Mouse (Mus musculus): ENCODE measurements around the gene Metap1.

The Metap1 gene

DNA sequence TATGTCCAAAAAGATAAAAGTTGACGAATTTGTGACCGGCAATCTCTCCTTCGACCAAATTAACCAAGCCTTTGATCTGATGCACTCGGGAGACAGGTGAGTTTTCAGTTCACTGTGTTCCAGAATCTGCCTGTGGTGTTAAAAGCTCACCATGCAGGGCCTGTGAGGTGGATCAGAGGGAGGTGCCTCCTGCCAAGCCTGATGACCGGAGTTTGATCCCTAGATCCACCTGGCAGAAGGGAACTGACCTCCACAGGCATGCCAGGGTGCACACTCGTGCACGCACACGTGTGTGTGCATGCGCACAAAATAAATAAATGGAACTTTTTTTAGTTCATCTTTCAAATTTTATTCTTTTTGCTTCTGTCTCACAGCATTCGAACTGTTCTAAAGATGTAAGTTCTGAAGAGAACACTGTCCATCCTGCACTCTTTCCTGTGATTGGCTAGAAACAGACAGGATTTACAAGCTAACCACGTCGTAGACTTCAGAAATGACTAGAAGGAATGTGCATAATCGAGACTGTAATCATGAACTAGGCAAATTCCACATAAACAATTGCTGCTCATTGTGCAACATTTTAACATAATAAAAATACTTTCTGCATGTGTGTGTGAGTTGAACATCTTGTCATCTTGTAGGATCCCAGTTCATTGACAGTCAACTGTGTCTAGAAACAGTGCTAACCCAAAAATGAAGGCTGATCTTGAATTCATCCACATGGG, 34.4 kb downstream of the Metap1 start:
- in situ Hi-C loops (cut with MboI; ENCODE audit: low sequenced_read_pairs) = no loop called here

DNA sequence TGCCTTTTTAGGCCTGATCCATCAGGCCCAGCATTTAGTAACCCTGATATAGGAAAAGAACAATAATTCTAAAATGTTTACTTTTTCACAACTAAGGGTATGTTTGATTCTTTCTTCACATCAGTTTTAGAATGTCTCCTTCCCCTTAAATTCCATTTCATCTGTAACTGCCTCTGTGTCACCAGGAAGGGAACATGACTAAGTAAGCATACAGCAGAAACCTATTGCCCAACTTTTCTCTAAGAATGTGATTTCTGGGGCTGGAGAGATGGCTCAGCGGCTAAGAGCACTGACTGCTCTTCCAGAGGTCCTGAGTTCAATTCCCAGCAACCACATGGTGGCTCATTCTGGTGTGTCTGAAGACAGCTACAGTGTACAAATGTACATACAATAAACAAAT, 35.1 kb downstream of the Metap1 start:
- in situ Hi-C loops (cut with MboI; ENCODE audit: low sequenced_read_pairs) = no loop called here

DNA sequence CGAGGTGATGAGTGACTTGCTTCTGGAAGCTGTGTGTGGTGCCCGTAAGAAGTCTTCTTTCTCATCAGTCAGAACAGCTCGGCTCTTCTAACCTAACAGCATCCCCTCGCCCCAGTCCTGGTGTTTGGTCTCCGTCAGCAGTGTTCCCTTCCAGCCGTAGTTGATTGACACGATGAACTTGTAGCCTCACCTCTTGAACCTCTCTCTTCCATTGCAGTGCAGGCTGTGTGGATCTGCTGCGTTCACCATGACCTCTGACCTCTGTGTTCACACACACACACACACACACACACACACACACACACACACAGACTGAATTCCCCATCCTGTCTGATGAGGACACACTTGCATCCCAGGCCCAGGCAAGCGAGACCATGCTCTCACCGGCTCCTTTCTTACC, 37.1 kb downstream of the Metap1 start:
- in situ Hi-C loops (cut with MboI; ENCODE audit: low sequenced_read_pairs) = no loop called here

DNA sequence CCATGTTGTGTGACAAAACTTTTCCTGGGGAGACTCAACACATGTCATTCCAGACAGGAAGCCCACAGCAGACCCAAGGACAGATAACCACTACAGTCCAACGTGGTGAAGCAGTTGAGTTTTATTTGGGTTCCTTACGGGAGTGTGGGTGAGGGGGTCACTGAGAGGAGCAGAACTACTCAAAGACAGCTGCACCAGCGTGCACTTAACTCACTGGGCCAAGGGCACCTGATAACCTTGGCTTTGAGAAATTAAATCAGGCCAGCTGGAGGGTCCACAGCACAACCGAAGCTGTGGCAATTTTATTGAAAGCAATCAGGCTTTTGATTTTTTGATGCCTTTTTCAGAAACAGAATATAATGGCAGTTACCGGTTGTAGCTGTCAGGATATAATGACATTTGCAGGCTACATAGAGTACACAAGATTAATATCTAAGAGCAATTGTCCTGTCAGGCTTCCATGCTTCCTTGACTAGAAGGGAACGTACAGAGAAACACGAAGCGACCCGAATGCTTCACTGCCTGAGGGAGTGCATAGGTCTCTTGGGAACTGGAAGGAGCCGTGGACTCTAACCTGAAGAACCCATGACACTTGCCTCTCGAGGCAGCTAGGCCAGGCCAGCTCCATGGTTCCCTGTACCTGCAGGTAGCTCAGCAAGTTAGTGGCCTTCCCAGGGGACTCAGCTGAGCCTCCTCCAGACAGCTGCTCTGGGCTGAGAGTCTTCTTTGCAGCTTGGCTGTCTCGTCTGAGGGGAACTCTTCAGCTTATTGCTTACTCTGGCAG, 41.0 kb downstream of the Metap1 start:
- in situ Hi-C loops (cut with MboI; ENCODE audit: low sequenced_read_pairs) = loop anchor here (25.0 kb wide), 1 partner anchor 661 kb away; no protein-coding TSS in a partner anchor

DNA sequence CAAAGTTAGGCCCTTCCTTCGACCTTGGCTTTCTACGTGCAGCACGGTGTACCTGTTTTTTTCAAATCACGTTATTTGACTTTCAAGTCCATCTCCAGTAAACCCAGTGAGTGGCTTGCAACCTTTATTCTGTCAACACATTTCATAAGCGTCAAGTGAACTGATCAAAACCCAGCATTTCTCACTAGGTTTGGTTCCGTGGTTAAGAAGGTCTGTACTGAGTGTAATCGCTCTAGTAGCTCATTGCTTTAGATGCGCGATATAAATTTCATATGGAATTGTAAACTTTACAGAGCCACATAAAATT, 45.9 kb downstream of the Metap1 start:
- in situ Hi-C loops (cut with MboI; ENCODE audit: low sequenced_read_pairs) = loop anchor here (25.0 kb wide), 1 partner anchor 656 kb away; no protein-coding TSS in a partner anchor

DNA sequence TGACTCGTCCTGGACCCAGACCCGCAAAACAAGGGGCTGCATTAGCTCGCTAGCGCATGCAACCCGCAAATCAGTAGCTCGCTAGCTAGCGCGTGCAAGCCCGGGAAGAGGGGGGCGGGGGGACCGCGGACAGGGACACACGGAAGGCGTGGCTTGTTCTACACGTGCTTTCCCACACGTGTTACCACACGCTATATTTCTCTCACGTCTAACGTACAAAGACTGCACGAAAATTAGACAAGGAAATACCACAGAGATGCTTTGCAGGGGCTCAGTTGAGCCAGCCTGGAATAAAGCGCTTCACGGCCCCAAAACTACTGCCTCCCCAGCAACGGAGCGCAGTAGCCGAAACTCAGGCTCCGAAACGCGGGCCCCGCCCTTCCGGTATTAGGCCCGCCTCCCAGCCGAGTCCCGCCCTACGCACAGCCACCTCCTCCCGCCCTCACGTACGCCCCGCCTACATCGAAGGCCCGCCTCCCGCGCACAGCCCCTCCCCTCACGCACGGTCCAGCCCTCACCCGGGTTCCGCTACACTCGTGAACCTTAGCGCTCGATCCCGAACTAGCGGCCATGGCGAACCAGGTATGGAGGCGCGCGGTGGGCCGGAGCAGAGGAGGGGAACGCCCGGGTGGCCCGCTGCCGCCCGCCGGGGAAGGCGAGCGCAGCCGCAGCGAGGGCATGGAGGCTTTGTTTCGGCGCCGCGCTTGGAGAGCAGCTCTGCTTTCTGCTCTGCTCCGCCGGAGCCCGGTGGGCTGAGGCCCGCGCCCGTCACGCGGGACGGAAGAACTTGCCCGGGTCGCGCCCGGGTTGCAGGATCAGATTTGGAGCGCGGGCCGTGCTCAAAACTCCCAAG, 46.5 kb downstream of the Metap1 start, which contains the start of gene Adh5:
Gene Adh5, plus strand, starts transcription at position 482 of the 853 bp plus-strand sequence.
- in situ Hi-C loops (cut with MboI; ENCODE audit: low sequenced_read_pairs) = loop anchor here (25.0 kb wide), 1 partner anchor 656 kb away; no protein-coding TSS in a partner anchor

DNA sequence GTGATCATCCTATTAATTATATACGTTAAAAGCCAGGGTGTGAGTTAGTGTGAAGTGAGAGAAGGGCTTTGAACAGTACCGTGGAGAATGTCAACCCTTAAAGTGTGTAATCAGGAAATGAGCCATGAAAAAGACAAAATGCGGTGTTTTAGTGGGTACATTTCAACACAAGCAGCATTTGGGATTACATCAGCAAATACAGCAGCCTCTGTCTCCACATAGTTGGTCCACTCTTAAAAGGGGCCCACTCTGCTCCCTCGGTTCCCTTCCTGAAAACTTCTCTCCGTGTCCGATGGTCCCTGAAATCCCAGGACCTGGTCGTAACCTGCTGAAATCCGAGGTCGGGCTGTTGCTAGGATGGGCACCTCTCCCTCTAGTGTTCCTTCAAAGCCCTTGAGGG, 47.1 kb downstream of the Metap1 start:
- in situ Hi-C loops (cut with MboI; ENCODE audit: low sequenced_read_pairs) = loop anchor here (25.0 kb wide), 1 partner anchor 655 kb away; no protein-coding TSS in a partner anchor

DNA sequence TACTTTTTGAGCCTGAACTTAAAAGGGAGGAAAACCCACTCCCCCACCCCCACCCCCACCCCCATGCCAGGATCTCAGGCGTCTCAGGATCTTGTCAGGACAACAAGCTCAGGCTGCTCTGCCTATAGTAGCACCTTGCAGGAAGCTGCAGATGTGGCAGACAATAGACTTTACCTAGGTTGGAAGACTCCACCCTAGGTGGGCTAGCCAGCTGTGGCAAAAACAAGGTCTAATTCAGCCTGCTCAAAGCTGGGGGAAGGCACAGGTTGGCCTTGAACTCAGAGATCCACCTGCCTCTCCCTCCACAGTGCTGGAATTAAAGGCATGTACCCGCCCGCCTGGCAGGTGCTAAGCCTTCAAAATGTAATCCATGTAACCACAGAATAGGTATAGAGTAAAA, 50.6 kb downstream of the Metap1 start:
- in situ Hi-C loops (cut with MboI; ENCODE audit: low sequenced_read_pairs) = loop anchor here (25.0 kb wide), 1 partner anchor 651 kb away; no protein-coding TSS in a partner anchor

DNA sequence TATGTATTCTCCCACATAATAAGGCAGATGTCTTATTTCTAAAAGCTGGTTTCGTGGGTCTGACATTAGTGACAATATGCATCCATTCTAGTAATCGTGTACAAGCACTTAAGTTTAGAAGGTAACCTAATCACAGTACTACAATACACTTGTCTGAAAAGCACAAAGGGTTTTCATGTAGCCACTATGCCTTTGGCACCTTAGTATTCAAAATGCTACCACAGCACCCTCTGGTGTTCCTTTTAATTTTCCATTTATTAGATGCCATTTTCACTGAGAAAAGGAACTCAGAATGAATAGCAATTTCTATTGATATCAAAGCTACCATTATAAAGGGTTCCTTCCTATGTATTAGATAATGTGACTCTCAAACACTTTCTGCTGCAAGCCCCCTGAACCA, 57.5 kb downstream of the Metap1 start:
- in situ Hi-C loops (cut with MboI; ENCODE audit: low sequenced_read_pairs) = loop anchor here (25.0 kb wide), 1 partner anchor 645 kb away; no protein-coding TSS in a partner anchor

DNA sequence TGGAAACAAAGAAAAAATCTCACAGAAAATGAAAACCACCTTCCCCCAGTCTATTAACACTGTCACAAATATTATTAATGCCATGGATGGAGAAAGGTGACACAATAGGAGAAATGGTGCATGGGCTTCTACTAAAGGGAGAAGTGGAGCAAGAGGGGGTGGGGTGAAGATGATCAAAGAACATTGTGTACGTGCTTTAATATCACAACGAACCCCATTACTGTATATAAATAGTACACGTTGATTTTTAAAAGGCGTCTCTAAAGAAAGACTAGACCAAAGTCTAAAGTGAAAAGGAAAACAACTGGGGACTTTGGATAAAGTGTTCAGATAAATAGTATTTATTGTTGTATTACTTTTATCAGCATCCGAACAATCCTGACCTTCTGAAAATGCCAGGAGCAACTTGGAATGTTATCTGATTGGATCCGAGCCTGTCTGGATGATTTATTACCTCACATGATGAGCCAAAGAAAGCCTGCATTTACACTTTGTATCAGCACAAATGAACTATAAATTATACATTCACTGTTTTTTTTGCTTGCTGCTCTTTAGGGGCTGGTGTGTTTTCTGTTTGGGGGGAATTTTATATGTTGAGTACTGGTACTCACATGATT, 58.8 kb downstream of the Metap1 start:
- in situ Hi-C loops (cut with MboI; ENCODE audit: low sequenced_read_pairs) = loop anchor here (25.0 kb wide), 1 partner anchor 643 kb away; no protein-coding TSS in a partner anchor

DNA sequence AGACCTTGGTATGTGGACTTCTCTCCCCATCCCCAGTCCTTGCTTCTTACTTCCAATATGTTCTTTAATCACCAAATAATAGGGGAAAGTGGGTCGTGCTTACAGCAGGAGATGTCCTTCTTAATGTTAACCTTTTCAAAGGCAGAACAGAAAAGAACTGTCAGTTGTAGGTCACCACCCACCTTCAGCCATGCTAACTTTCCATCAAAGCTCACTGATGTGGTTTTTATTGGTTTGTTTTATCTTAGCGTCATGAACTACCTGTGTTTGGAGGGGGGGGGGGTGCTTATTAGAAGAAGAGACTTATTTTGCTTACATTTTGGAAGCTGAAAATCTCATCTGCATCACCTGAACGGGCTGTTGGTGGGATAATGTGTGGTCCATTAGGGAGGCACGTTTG, 65.1 kb downstream of the Metap1 start:
- in situ Hi-C loops (cut with MboI; ENCODE audit: low sequenced_read_pairs) = no loop called here

DNA sequence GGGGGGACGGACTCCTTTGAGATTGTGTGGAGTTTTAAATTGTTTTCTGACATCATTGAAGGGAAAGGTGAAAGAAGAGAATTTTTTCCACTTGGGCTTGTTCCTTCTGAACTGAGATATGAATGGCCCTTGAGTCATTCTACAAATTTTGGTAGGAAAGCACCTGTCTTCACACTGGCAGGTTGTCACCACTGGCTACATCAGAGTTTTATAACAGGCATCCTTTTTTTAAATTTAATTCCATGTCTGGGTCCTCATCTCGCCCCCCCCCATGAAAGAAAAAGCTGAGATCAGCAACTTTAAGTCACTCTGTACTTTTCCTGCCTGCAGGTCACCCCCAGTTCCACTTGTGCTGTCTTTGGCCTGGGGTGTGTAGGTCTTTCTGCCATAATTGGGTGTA, 65.7 kb downstream of the Metap1 start:
- in situ Hi-C loops (cut with MboI; ENCODE audit: low sequenced_read_pairs) = no loop called here

DNA sequence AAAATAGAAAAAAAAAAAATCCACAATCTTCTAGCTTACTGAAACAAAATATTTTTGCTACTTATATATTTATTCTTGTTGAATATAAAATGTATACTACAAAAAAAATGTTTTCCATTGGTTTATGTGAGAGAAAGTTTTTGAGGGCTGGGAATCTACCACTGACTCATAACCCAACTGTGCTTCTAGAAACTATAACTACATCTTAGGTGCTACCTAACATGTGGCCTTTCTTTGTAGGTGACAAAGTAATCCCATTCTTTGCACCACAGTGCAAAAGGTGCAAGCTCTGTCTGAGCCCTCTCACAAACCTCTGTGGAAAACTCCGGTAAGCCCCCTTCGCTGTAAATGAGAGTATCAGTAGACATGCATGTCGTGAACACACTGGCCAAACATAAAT, 68.9 kb downstream of the Metap1 start:
- in situ Hi-C loops (cut with MboI; ENCODE audit: low sequenced_read_pairs) = no loop called here

DNA sequence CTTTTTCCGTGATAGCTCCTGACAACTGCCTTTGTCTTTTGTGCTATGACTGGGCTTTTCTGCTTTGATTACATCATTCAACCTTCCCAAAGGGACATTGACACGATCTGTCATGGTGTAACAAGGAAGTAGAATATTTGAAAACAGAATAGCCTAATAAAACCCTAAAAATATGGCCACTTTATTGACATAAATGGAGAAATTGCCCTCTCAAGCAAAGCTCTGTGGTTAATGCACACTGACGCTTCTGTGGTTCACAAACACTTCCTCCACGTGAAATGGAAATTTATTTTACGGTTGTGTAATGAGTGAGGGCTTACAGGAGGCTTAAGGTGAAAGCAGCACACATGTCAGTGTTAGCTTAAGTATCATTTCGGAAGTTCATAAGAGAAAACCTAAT, 69.9 kb downstream of the Metap1 start:
- in situ Hi-C loops (cut with MboI; ENCODE audit: low sequenced_read_pairs) = loop anchor here (10.0 kb wide), 1 partner anchor 195 kb away; no protein-coding TSS in a partner anchor

DNA sequence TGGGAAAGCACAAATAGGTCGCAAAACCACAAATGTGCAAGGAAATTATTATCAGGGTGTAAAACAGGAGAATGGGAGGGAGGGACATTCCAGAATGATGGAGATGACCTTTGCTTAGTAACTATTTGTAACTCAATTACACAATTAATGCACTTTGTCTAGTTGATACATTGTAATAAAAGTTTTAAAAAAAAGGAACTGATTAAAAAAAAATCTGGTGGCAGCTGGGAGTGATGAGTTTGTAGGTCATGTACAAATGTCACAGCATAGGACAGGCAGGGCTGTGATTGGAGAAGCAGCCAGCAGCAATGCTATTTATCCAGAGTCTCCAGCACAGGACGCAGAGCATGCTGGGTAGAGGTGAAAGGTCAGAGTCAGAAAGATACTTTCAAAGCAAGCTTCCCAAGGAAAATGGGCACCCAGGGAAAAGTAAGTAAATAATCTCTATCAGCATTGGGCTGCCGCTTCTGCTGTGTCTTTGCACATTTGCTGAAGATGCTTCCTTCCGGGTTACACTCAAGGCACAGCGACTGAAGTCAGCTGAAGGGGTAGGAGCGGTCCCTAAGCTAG, 74.1 kb downstream of the Metap1 start, which contains the start of gene Adh4:
Gene Adh4, plus strand, starts transcription at position 346 of the 570 bp plus-strand sequence.
- in situ Hi-C loops (cut with MboI; ENCODE audit: low sequenced_read_pairs) = loop anchor here (10.0 kb wide), 1 partner anchor 190 kb away; no protein-coding TSS in a partner anchor

DNA sequence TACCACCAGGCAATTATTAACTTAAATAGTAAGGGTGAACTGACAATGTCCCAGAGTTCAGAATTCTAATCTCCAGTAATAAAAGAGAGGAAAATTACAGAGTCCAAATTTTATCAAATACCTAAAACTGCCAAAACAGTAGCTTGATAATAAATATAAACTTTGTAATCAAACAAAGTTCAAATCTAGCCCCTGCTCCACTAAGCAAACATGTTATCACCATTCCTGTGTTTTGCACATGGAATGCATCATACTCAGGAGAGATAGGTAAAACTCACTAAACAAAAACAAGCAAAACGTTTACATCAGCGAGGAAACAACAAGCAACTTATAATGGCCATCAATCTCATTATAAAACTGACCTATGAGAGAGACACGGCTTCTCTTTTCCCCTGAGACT, 79.1 kb downstream of the Metap1 start:
- in situ Hi-C loops (cut with MboI; ENCODE audit: low sequenced_read_pairs) = loop anchor here (10.0 kb wide), 1 partner anchor 185 kb away; no protein-coding TSS in a partner anchor

DNA sequence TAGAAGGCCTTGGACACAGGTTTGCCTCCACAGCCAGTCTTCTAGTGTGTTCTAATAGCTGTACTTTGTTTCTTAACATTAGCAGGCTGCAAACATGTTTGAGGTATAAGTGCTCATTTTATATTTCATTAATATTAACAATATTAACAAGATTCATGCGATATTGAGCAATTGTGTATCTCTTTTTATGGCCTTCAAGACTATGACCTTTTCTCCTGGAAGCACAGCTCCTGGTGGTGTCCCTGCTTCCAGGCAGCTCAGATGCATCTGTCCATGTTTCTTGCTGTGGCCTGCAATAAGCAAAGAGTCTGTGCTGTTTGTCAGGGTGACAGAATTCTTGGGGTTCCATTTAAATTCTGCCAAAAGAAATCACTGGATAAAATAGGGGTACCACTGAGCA, 79.7 kb downstream of the Metap1 start:
- in situ Hi-C loops (cut with MboI; ENCODE audit: low sequenced_read_pairs) = no loop called here

Data from CH12F3 (cell line).